Comparison of ENCODE assay signal across 12 mouse cellular contexts in genomic region chr11:20164979-20165867, GRCm38 (mm10).
"Had no signal": no experiment of that assay in that cellular context is flagged by ENCODE, and none has a peak within 500 bp of the region (broad histone marks: within the 10 kb centered on the region; RNA-seq: fewer than 3 reads in every experiment).

No protein-coding gene starts in this region.

- H3K27me3 ChIP-seq: liver, embryonic 15.5 days; lung, embryonic 15.5 days had no signal

- H3K9me3 ChIP-seq: liver, embryonic 15.5 days; lung, embryonic 15.5 days had no signal

- H3K9ac ChIP-seq: liver, embryonic 15.5 days; lung, embryonic 15.5 days had no signal

- DNase-seq: kidney, postnatal 14 days; kidney, postnatal 4 days; lung, adult 18-20 months; lung, postnatal 10 days; lung, postnatal 36 days; midbrain, embryonic 14.5 days; thymus, adult 18-20 months; thymus, postnatal 4 days had no signal

- H3K4me1 ChIP-seq: liver, embryonic 15.5 days; lung, embryonic 15.5 days had no signal

- H3K27ac ChIP-seq: liver, embryonic 15.5 days; lung, embryonic 15.5 days had no signal

- H3K4me3 ChIP-seq: liver, embryonic 15.5 days; lung, embryonic 15.5 days had no signal

- H3K4me2 ChIP-seq: liver, embryonic 11.5 days; liver, embryonic 15.5 days; lung, embryonic 15.5 days; midbrain, embryonic 11.5 days had no signal

- H3K36me3 ChIP-seq: liver, embryonic 15.5 days; lung, embryonic 15.5 days had no signal
